Mouse (Mus musculus): ENCODE measurements around the gene Marf1. TPM values are rescaled to one million over a fixed set of nuclear protein-coding genes. Genes with fewer than 3 reads are reported as not detected.

The Marf1 gene
- polyA plus RNA-seq, 1 experiment from 2014 or later: 24.2 TPM

- no peak overlapping the region for H3K9ac ChIP-seq (ENCODE audit: low read depth, low read length)
- no peaks in the 10 kb centered on the region for H3K36me3 ChIP-seq (ENCODE audit: control insufficient read depth, insufficient read depth, low read length)
- no peaks in the 10 kb centered on the region for H3K9me3 ChIP-seq (ENCODE audit: control insufficient read depth, low read length)
- H3K4me3 ChIP-seq (ENCODE audit: low read depth, low read length): no peak overlapping the region
- no peak overlapping the region for H3K4me2 ChIP-seq (replicated peaks; ENCODE audit: low read depth, low read length)
- DNase-seq (ENCODE audit: low spot score) (no peak), ATAC-seq (ENCODE audit: low FRiP score) (no peak)
- 93% methylated on average over 3 of the region's 3 CpGs for WGBS
- no peaks in the 10 kb centered on the region for H3K4me1 ChIP-seq (replicated peaks; ENCODE audit: control insufficient read depth, insufficient read depth, low read length)
- H3K27ac ChIP-seq (ENCODE audit: low read depth, low read length): no peak overlapping the region
- H3K27me3 ChIP-seq (ENCODE audit: control insufficient read depth, insufficient read depth, low read length): no peaks in the 10 kb centered on the region
Measured at GRCm38 (mm10) chr16:14112742-14113141, 50.4 kb downstream of the Marf1 start.

- no peak for ATAC-seq (ENCODE audit: low FRiP score)
- Histone ChIP-seq H3K9me3 (ENCODE audit: control insufficient read depth, low read length) (no peaks in the 10 kb centered on the region), H3K36me3 (ENCODE audit: control insufficient read depth, insufficient read depth, low read length) (no peaks in the 10 kb centered on the region), H3K9ac (ENCODE audit: low read depth, low read length) (no peak overlapping the region), H3K27me3 (ENCODE audit: control insufficient read depth, insufficient read depth, low read length) (no peaks in the 10 kb centered on the region), H3K27ac (ENCODE audit: low read depth, low read length) (no peak overlapping the region), H3K4me2 (replicated peaks; ENCODE audit: low read depth, low read length) (no peak overlapping the region), H3K4me3 (ENCODE audit: low read depth, low read length) (no peak overlapping the region), H3K4me1 (replicated peaks; ENCODE audit: control insufficient read depth, insufficient read depth, low read length) (no peaks in the 10 kb centered on the region)
- no peak for DNase-seq (ENCODE audit: low spot score)
- 74% methylated on average over 2 of the region's 2 CpGs for WGBS
Measured at GRCm38 (mm10) chr16:14112133-14112532, 51.0 kb downstream of the Marf1 start.

GRCm38 (mm10) chr16:14110922-14111321 lies 52.2 kb downstream of the Marf1 start:
- no peak overlapping the region for H3K4me3 ChIP-seq (ENCODE audit: low read depth, low read length)
- H3K9ac ChIP-seq (ENCODE audit: low read depth, low read length): no peak overlapping the region
- no peaks in the 10 kb centered on the region for H3K27me3 ChIP-seq (ENCODE audit: control insufficient read depth, insufficient read depth, low read length)
- H3K27ac ChIP-seq (ENCODE audit: low read depth, low read length): no peak overlapping the region
- no peaks in the 10 kb centered on the region for H3K9me3 ChIP-seq (ENCODE audit: control insufficient read depth, low read length)
- ATAC-seq (ENCODE audit: low FRiP score) (no peak), DNase-seq (ENCODE audit: low spot score) (no peak)
- H3K4me1 ChIP-seq (replicated peaks; ENCODE audit: control insufficient read depth, insufficient read depth, low read length): no peaks in the 10 kb centered on the region
- WGBS: 85% methylated on average over 2 of the region's 2 CpGs
- H3K4me2 ChIP-seq (replicated peaks; ENCODE audit: low read depth, low read length): no peak overlapping the region
- no peaks in the 10 kb centered on the region for H3K36me3 ChIP-seq (ENCODE audit: control insufficient read depth, insufficient read depth, low read length)

- DNase-seq (ENCODE audit: low spot score) (no peak), ATAC-seq (ENCODE audit: low FRiP score) (no peak)
- no peaks in the 10 kb centered on the region for H3K27me3 ChIP-seq (ENCODE audit: control insufficient read depth, insufficient read depth, low read length)
- no peaks in the 10 kb centered on the region for H3K36me3 ChIP-seq (ENCODE audit: control insufficient read depth, insufficient read depth, low read length)
- H3K9me3 ChIP-seq (ENCODE audit: control insufficient read depth, low read length): no peaks in the 10 kb centered on the region
- H3K4me2 ChIP-seq (replicated peaks; ENCODE audit: low read depth, low read length): no peak overlapping the region
- no peaks in the 10 kb centered on the region for H3K4me1 ChIP-seq (replicated peaks; ENCODE audit: control insufficient read depth, insufficient read depth, low read length)
- H3K9ac ChIP-seq (ENCODE audit: low read depth, low read length): no peak overlapping the region
- no peak overlapping the region for H3K4me3 ChIP-seq (ENCODE audit: low read depth, low read length)
- H3K27ac ChIP-seq (ENCODE audit: low read depth, low read length): no peak overlapping the region
- 92% methylated on average over 3 of the region's 3 CpGs for WGBS
Measured at GRCm38 (mm10) chr16:14109651-14110230, 53.4 kb downstream of the Marf1 start.

- Histone ChIP-seq H3K4me1 (replicated peaks; ENCODE audit: control insufficient read depth, insufficient read depth, low read length) (no peaks in the 10 kb centered on the region), H3K9ac (ENCODE audit: low read depth, low read length) (no peak overlapping the region), H3K27ac (ENCODE audit: low read depth, low read length) (no peak overlapping the region), H3K36me3 (ENCODE audit: control insufficient read depth, insufficient read depth, low read length) (no peaks in the 10 kb centered on the region), H3K9me3 (ENCODE audit: control insufficient read depth, low read length) (no peaks in the 10 kb centered on the region), H3K4me2 (replicated peaks; ENCODE audit: low read depth, low read length) (no peak overlapping the region), H3K27me3 (ENCODE audit: control insufficient read depth, insufficient read depth, low read length) (no peaks in the 10 kb centered on the region), H3K4me3 (ENCODE audit: low read depth, low read length) (no peak overlapping the region)
- WGBS: 94% methylated on average over 6 of the region's 6 CpGs
- ATAC-seq (ENCODE audit: low FRiP score) (no peak), DNase-seq (ENCODE audit: low spot score) (no peak)
Measured at GRCm38 (mm10) chr16:14105891-14106290, 57.3 kb downstream of the Marf1 start.

GRCm38 (mm10) chr16:14091771-14092170 lies 71.4 kb downstream of the Marf1 start:
- H3K27me3 ChIP-seq (ENCODE audit: control insufficient read depth, insufficient read depth, low read length): no peaks in the 10 kb centered on the region
- H3K4me3 ChIP-seq (ENCODE audit: low read depth, low read length): no peak overlapping the region
- H3K9me3 ChIP-seq (ENCODE audit: control insufficient read depth, low read length): no peaks in the 10 kb centered on the region
- no peak overlapping the region for H3K4me2 ChIP-seq (replicated peaks; ENCODE audit: low read depth, low read length)
- H3K9ac ChIP-seq (ENCODE audit: low read depth, low read length): no peak overlapping the region
- DNase-seq (ENCODE audit: low spot score) (no peak), ATAC-seq (ENCODE audit: low FRiP score) (no peak)
- WGBS: 88% methylated on average over 2 of the region's 2 CpGs
- no peaks in the 10 kb centered on the region for H3K36me3 ChIP-seq (ENCODE audit: control insufficient read depth, insufficient read depth, low read length)
- H3K4me1 ChIP-seq (replicated peaks; ENCODE audit: control insufficient read depth, insufficient read depth, low read length): no peaks in the 10 kb centered on the region
- H3K27ac ChIP-seq (ENCODE audit: low read depth, low read length): no peak overlapping the region

GRCm38 (mm10) chr16:14089296-14089695 lies 73.9 kb downstream of the Marf1 start:
- Histone ChIP-seq H3K27me3 (ENCODE audit: control insufficient read depth, insufficient read depth, low read length) (no peaks in the 10 kb centered on the region), H3K9ac (ENCODE audit: low read depth, low read length) (no peak overlapping the region), H3K36me3 (ENCODE audit: control insufficient read depth, insufficient read depth, low read length) (no peaks in the 10 kb centered on the region), H3K9me3 (ENCODE audit: control insufficient read depth, low read length) (no peaks in the 10 kb centered on the region), H3K4me2 (replicated peaks; ENCODE audit: low read depth, low read length) (no peak overlapping the region), H3K27ac (ENCODE audit: low read depth, low read length) (no peak overlapping the region), H3K4me3 (ENCODE audit: low read depth, low read length) (no peak overlapping the region), H3K4me1 (replicated peaks; ENCODE audit: control insufficient read depth, insufficient read depth, low read length) (no peaks in the 10 kb centered on the region)
- 89% methylated on average over 3 of the region's 3 CpGs for WGBS
- DNase-seq (ENCODE audit: low spot score): no peak
- ATAC-seq (ENCODE audit: low FRiP score): no peak

GRCm38 (mm10) chr16:14088249-14088648 lies 74.9 kb downstream of the Marf1 start:
- Histone ChIP-seq H3K9ac (ENCODE audit: low read depth, low read length) (no peak overlapping the region), H3K4me3 (ENCODE audit: low read depth, low read length) (no peak overlapping the region), H3K9me3 (ENCODE audit: control insufficient read depth, low read length) (no peaks in the 10 kb centered on the region), H3K27me3 (ENCODE audit: control insufficient read depth, insufficient read depth, low read length) (no peaks in the 10 kb centered on the region), H3K27ac (ENCODE audit: low read depth, low read length) (no peak overlapping the region), H3K4me2 (replicated peaks; ENCODE audit: low read depth, low read length) (no peak overlapping the region), H3K36me3 (ENCODE audit: control insufficient read depth, insufficient read depth, low read length) (no peaks in the 10 kb centered on the region), H3K4me1 (replicated peaks; ENCODE audit: control insufficient read depth, insufficient read depth, low read length) (no peaks in the 10 kb centered on the region)
- 80% methylated on average over 3 of the region's 3 CpGs for WGBS
- ATAC-seq (ENCODE audit: low FRiP score): no peak
- DNase-seq (ENCODE audit: low spot score): no peak

GRCm38 (mm10) chr16:14082925-14083324 lies 80.2 kb downstream of the Marf1 start:
- H3K4me2 ChIP-seq (replicated peaks; ENCODE audit: low read depth, low read length): no peak overlapping the region
- H3K9ac ChIP-seq (ENCODE audit: low read depth, low read length): no peak overlapping the region
- no peak overlapping the region for H3K27ac ChIP-seq (ENCODE audit: low read depth, low read length)
- no peaks in the 10 kb centered on the region for H3K4me1 ChIP-seq (replicated peaks; ENCODE audit: control insufficient read depth, insufficient read depth, low read length)
- no peak overlapping the region for H3K4me3 ChIP-seq (ENCODE audit: low read depth, low read length)
- ATAC-seq (ENCODE audit: low FRiP score): no peak
- H3K9me3 ChIP-seq (ENCODE audit: control insufficient read depth, low read length): no peaks in the 10 kb centered on the region
- DNase-seq (ENCODE audit: low spot score): no peak
- WGBS: 81% methylated on average over 2 of the region's 2 CpGs
- H3K36me3 ChIP-seq (ENCODE audit: control insufficient read depth, insufficient read depth, low read length): no peaks in the 10 kb centered on the region
- H3K27me3 ChIP-seq (ENCODE audit: control insufficient read depth, insufficient read depth, low read length): no peaks in the 10 kb centered on the region
